Mouse (Mus musculus) hindbrain, postnatal 0 days (tissue): ENCODE data around the gene Tuba3a. TPM values are rescaled to one million over a fixed set of nuclear protein-coding genes. Genes with fewer than 3 reads are reported as not detected.

Source experiments
- ATAC-seq: fragments of 200-750 bp; cut with Nextera tagmentation; 2 replicates; pipeline ENCODE4 v1.8.0; 2017; ENCODE audit warnings: mild to moderate bottlenecking, moderate TSS enrichment, moderate library complexity
- DNase-seq: peaks from one replicate; pipeline ENCODE4 v3.0.0-alpha.2; 2015; ENCODE audit warnings: low spot score
- H3K27ac ChIP-seq: fragments of 300-500 bp; sonication (generic); 2 replicates; pipeline ENCODE4 v1.5.1; 2014; ENCODE audit warnings: mild to moderate bottlenecking
- H3K27me3 ChIP-seq: fragments of 300-500 bp; sonication (generic); 2 replicates; pipeline ENCODE4 v1.6.1; 2014; ENCODE audit warnings: low read length, mixed read lengths; ENCODE audit not compliant: insufficient read depth
- H3K36me3 ChIP-seq: fragments of 300-500 bp; sonication (generic); 2 replicates; pipeline ENCODE4 v1.6.1; 2014; ENCODE audit warnings: low read length, mixed read lengths; ENCODE audit not compliant: insufficient read depth
- H3K4me1 ChIP-seq: fragments of 300-500 bp; sonication (generic); 2 replicates; pipeline ENCODE4 v1.6.1; 2014; ENCODE audit warnings: antibody characterized with exemption, low read length, mixed read lengths; ENCODE audit not compliant: insufficient read depth
- H3K4me2 ChIP-seq: fragments of 300-500 bp; sonication (generic); 2 replicates; pipeline ENCODE4 v1.6.1; 2014; ENCODE audit warnings: low read depth, mild to moderate bottlenecking, low read length, moderate library complexity, mixed read lengths
- H3K4me3 ChIP-seq: fragments of 300-500 bp; sonication (generic); 2 replicates; pipeline ENCODE4 v1.5.1; 2014; ENCODE audit warnings: low read length
- H3K9ac ChIP-seq: fragments of 300-500 bp; sonication (generic); replicated peaks from 2 replicates; pipeline ENCODE4 v1.6.1; 2014; ENCODE audit warnings: mild to moderate bottlenecking, low read length, moderate library complexity, mixed read lengths
- H3K9me3 ChIP-seq: fragments of 300-500 bp; sonication (generic); 2 replicates; pipeline ENCODE4 v1.6.1; 2016; ENCODE audit warnings: low read length, mixed read lengths
- CTCF ChIP-seq: IDR thresholded peaks from 2 replicates; pipeline ENCODE4 v1.5.1; 2016; ENCODE audit warnings: antibody characterized with exemption, control low read depth, low read depth
- WGBS: fragments of 180-500 bp; shearing (Covaris S2); extraction: QIAGEN DNeasy Blood & Tissue Kit; methylation state at CpG from one replicate; pipeline ENCODE4 v1.1.7; 2014; 5-methylcytosine and 5-hydroxymethylcytosine counted together
- microRNA-seq, 2 experiments: library from miRNA; unstranded; fragments of <30 nt; microRNA quantifications; one replicate each; pipeline ENCODE4; 2016
- polyA plus RNA-seq: library from polyadenylated mRNA; unstranded; fragments of >200 nt; fragmentation: Nextera tagmentation; extraction: Ambion mirVana; gene quantifications from 2 replicates; pipeline ENCODE4 v1.2.1, GENCODE M21; 2015
- total RNA-seq: library from RNA; depleted of rRNA; stranded (reverse); fragments of >200 nt; gene quantifications from 2 replicates; pipeline ENCODE4 v1.2.3, GENCODE M21; 2014; rRNA removed

Gene Tuba3a
- total and polyA plus RNA-seq, 2 experiments from 2014 or later: not detected

- no peaks in the 10 kb centered on the region for H3K27me3 ChIP-seq
- DNase-seq: no peak
- H3K27ac ChIP-seq: no peak overlapping the region
- no peak overlapping the region for H3K4me3 ChIP-seq
- no peak for ATAC-seq
- TF ChIP-seq CTCF: no peak
- H3K4me2 ChIP-seq: no peak overlapping the region
- H3K9ac ChIP-seq: no peak overlapping the region
- no peaks in the 10 kb centered on the region for H3K9me3 ChIP-seq
- H3K4me1 ChIP-seq: peaks cover 10% of the 10 kb centered on the region; the same call in 1 of the 2 replicates
- WGBS: 80% methylated on average over 5 of the region's 5 CpGs
- no peaks in the 10 kb centered on the region for H3K36me3 ChIP-seq
These were observed 51.4 kb downstream of the Tuba3a start for GRCm38 (mm10) chr6:125234520-125234828.

DNA sequence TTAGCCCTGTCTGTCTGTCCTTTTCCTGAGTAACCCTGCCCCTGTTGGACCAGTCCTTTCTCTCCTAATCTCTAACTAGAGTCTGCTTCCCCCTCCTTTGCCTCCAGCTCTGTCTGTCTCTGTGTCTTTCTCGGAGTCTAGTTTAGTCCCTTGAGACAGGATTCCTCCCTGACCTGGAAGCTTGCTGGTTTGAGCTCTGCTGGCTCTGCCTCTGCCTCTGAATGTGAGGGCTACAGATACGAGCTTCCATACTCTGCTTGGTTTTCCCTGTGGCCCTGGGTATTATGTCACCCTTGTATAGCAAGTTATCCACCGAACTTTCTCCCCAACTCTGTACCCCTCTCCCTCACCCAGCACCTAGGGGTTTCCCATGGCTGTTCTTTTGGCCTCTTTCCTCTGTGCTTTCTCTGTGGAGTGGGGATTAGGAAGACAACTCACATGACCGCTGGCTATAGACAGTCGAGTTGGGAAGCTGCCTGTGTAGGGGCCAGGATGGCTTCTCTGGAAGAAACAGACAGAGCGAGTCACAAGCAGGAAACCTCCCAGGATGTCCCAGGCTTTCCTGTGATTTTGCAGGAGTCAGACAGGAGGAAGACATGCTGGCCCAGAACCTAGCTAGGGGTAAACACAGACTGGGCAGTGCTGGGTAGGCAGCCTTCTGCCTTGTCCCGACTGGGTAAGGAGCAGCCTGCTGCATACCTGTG lies 51.9 kb downstream of the Tuba3a start:
- no peak for DNase-seq
- no peaks in the 10 kb centered on the region for H3K9me3 ChIP-seq
- H3K4me2 ChIP-seq: no peak overlapping the region
- TF ChIP-seq CTCF: no peak
- H3K27ac ChIP-seq: no peak overlapping the region
- H3K4me1 ChIP-seq: peaks cover 10% of the 10 kb centered on the region; the same call in 1 of the 2 replicates
- no peak overlapping the region for H3K4me3 ChIP-seq
- WGBS: 72% methylated on average over 7 of the region's 7 CpGs
- no peak for ATAC-seq
- H3K27me3 ChIP-seq: no peaks in the 10 kb centered on the region
- no peaks in the 10 kb centered on the region for H3K36me3 ChIP-seq
- H3K9ac ChIP-seq: no peak overlapping the region

- Histone ChIP-seq H3K4me2 (peak overlapping the region; percentile 89; the same call in 1 of the 2 replicates), H3K36me3 (no peaks in the 10 kb centered on the region), H3K27me3 (no peaks in the 10 kb centered on the region), H3K9me3 (no peaks in the 10 kb centered on the region), H3K4me3 (no peak overlapping the region), H3K27ac (no peak overlapping the region), H3K9ac (no peak overlapping the region), H3K4me1 (peaks cover 10% of the 10 kb centered on the region; the same call in 1 of the 2 replicates)
- WGBS: 81% methylated on average over 6 of the region's 6 CpGs
- TF ChIP-seq CTCF: no peak
- ATAC-seq (no peak), DNase-seq (no peak)
These were observed 53.3 kb downstream of the Tuba3a start for GRCm38 (mm10) chr6:125232516-125232915.

GRCm38 (mm10) chr6:125232045-125232437 lies 53.8 kb downstream of the Tuba3a start:
- Histone ChIP-seq H3K9ac (peak overlapping the region; percentile 61), H3K4me1 (peaks cover 10% of the 10 kb centered on the region; the same call in 1 of the 2 replicates), H3K4me3 (peak overlapping the region; percentile 44), H3K27me3 (no peaks in the 10 kb centered on the region), H3K36me3 (no peaks in the 10 kb centered on the region), H3K4me2 (peak overlapping the region; percentile 89), H3K9me3 (no peaks in the 10 kb centered on the region), H3K27ac (peak overlapping the region; percentile 80)
- DNase-seq: no peak
- TF ChIP-seq CTCF: no peak
- peak; percentile 18; the same call in 1 of the 2 replicates for ATAC-seq
- WGBS: 45% methylated on average over 4 of the region's 4 CpGs

DNA sequence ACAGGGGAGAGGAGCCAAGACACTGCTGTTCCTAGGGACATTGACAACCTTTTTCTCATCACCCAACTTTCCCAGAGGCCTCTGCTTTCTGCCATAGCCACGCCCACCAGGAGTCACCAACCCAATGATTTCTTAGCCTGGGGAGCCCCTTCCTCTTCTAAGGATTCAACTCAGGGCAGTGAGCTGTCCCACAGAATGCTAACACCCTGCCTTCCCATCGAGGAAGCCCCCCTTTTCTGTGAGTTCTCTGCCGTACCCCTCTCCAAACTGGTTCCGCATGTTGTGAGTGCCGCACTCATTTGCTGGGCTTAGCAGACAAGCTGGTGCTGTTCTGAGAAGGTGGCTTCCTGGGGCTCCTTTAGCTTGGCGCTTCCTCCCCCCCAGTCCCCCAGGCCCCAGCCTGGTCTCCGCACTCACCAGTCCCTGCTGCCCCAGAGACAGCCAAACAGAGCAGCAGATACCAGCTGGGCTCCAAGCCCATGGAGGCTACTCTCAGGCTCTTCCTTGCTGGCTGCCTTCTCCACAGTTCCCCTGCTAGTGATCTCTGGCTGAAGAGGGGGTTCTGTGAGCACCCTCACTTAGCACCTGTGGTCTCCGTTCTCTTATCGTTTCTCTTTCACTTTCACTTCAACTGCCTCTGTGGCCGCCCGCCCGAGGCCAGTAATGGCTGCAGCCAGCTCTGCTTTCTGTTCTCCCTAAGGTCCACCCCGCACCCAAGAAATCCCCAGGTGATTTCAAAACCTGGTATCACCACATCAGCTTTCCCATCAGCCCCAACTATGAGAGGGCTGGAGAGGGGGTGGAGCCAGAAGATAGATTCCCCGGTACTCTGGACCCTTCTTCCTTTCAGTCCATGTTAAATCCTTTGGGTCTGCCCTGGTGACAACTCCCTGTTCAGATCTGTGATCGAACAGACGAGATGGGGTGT lies 54.5 kb downstream of the Tuba3a start, which contains the start of gene Tapbpl:
Tapbpl (minus strand) TSS at position 744 of the 928 bp plus-strand sequence.
- no peaks in the 10 kb centered on the region for H3K27me3 ChIP-seq
- peak within 1 kb of the TSS; percentile 44 for H3K4me3 ChIP-seq
- H3K4me1 ChIP-seq: peaks cover 10% of the 10 kb centered on the region; the same call in 1 of the 2 replicates
- 9% methylated on average over 16 of the region's 16 CpGs for WGBS
- ATAC-seq: peak; percentile 82
- H3K9ac ChIP-seq: peak within 1 kb of the TSS; percentile 61
- H3K4me2 ChIP-seq: peak within 1 kb of the TSS; percentile 89
- H3K9me3 ChIP-seq: no peaks in the 10 kb centered on the region
- peak within 1 kb of the TSS; percentile 80 for H3K27ac ChIP-seq
- TF ChIP-seq CTCF: no peak
- DNase-seq: peak; percentile 78
- no peaks in the 10 kb centered on the region for H3K36me3 ChIP-seq

DNA sequence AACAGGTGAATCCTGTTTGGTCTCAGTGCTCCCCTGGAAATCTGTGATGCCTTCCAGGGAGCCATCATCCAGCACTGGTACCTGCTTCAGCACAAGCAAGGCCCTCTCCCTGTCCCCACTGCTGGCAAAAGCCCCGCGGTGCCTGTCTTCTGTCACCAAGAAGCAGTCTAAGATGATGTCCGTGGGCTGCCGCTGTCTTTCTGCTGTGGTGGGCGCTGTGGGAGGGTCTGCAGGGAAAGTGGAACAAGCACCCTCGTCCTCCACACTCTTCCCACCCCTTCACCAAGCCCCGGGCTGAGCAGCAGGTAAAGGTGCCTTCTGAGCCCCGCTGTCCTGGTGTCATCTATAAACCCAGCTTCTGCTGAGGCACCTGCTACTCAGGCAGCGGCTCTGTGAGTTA lies 55.3 kb downstream of the Tuba3a start:
- no peak for DNase-seq
- TF ChIP-seq CTCF: no peak
- Histone ChIP-seq H3K4me3 (no peak overlapping the region), H3K4me2 (peak overlapping the region; percentile 89), H3K9ac (no peak overlapping the region; the same call in 1 of the 2 replicates), H3K27ac (peak overlapping the region; percentile 51; the same call in 1 of the 2 replicates), H3K27me3 (no peaks in the 10 kb centered on the region), H3K9me3 (no peaks in the 10 kb centered on the region), H3K36me3 (no peaks in the 10 kb centered on the region), H3K4me1 (peaks cover 10% of the 10 kb centered on the region; the same call in 1 of the 2 replicates)
- WGBS: 67% methylated on average over 9 of the region's 9 CpGs
- ATAC-seq: no peak

Small RNAs within 50 kb of the gene (microRNA-seq; reads per million reads assigned to microRNA genes)
- 0 reads per million in 2 experiments for gene Mir8113

Other genes starting within 250 kb of the Tuba3a start
- 60.7 and 78.3 TPM in 2 replicates for gene Ing4, start 246.3 kb downstream of the Tuba3a start, total RNA-seq
- gene Ing4, start 246.3 kb downstream of the Tuba3a start, polyA plus RNA-seq: 97.6 and 102 TPM in 2 replicates
- gene Acrbp, start 236.4 kb downstream of the Tuba3a start, total RNA-seq: 10.5 and 17.3 TPM in 2 replicates
- gene Acrbp, start 236.4 kb downstream of the Tuba3a start, polyA plus RNA-seq: 12.2 and 17.5 TPM in 2 replicates
- gene Lpar5, start 218.1 kb downstream of the Tuba3a start, total RNA-seq: 0.75 and 1.8 TPM in 2 replicates
- gene Lpar5, start 218.1 kb downstream of the Tuba3a start, polyA plus RNA-seq: 0.68 and 0.88 TPM in 2 replicates
- gene Chd4, start 190.1 kb downstream of the Tuba3a start, total RNA-seq: 101 and 106 TPM in 2 replicates
- gene Chd4, start 190.1 kb downstream of the Tuba3a start, polyA plus RNA-seq: 90.2 and 94.7 TPM in 2 replicates
- gene Nop2, start 154.1 kb downstream of the Tuba3a start, total RNA-seq: 33.9 and 34.2 TPM in 2 replicates
- gene Nop2, start 154.1 kb downstream of the Tuba3a start, polyA plus RNA-seq: 37.3 and 38.8 TPM in 2 replicates
- gene Iffo1, start 140.8 kb downstream of the Tuba3a start, total RNA-seq: 29.1 and 30.5 TPM in 2 replicates
- gene Iffo1, start 140.8 kb downstream of the Tuba3a start, polyA plus RNA-seq: 20.3 and 20.6 TPM in 2 replicates
- gene Gapdh, start 119.6 kb downstream of the Tuba3a start, total RNA-seq: 2,711 and 2,736 TPM in 2 replicates
- gene Gapdh, start 119.6 kb downstream of the Tuba3a start, polyA plus RNA-seq: 1,874 and 1,919 TPM in 2 replicates
- 47.1 and 56.3 TPM in 2 replicates for gene Ncapd2, start 94.3 kb downstream of the Tuba3a start, total RNA-seq
- gene Ncapd2, start 94.3 kb downstream of the Tuba3a start, polyA plus RNA-seq: 30.3 and 34.1 TPM in 2 replicates
- 20.6 and 40.3 TPM in 2 replicates for gene Mrpl51, start 94.2 kb downstream of the Tuba3a start, total RNA-seq
- 159 and 163 TPM in 2 replicates for gene Mrpl51, start 94.2 kb downstream of the Tuba3a start, polyA plus RNA-seq
- 74.6 and 85.3 TPM in 2 replicates for gene Vamp1, start 70.5 kb downstream of the Tuba3a start, total RNA-seq
- gene Vamp1, start 70.5 kb downstream of the Tuba3a start, polyA plus RNA-seq: 73.0 and 74.6 TPM in 2 replicates
- gene Tapbpl, start 54.2 kb downstream of the Tuba3a start, total RNA-seq: 4.5 and 7.0 TPM in 2 replicates
- 7.0 and 7.8 TPM in 2 replicates for gene Tapbpl, start 54.2 kb downstream of the Tuba3a start, polyA plus RNA-seq
- 0.79 TPM in 1 of 2 replicates, not detected in the other for gene Cd27, start 49.0 kb downstream of the Tuba3a start, total RNA-seq
- gene Cd27, start 49.0 kb downstream of the Tuba3a start, polyA plus RNA-seq: 0.29 and 0.71 TPM in 2 replicates
- gene Ltbr, start 27.8 kb upstream of the Tuba3a start, total RNA-seq: 31.6 and 34.4 TPM in 2 replicates
- gene Ltbr, start 27.8 kb upstream of the Tuba3a start, polyA plus RNA-seq: 17.5 and 18.1 TPM in 2 replicates
- gene Scnn1a, start 34.6 kb upstream of the Tuba3a start, total RNA-seq: 1.7 and 3.0 TPM in 2 replicates
- gene Scnn1a, start 34.6 kb upstream of the Tuba3a start, polyA plus RNA-seq: 1.00 and 1.2 TPM in 2 replicates
- gene Tnfrsf1a, start 63.3 kb upstream of the Tuba3a start, total RNA-seq: 12.2 and 18.0 TPM in 2 replicates
- gene Tnfrsf1a, start 63.3 kb upstream of the Tuba3a start, polyA plus RNA-seq: 15.5 and 16.3 TPM in 2 replicates
- 0.68 and 0.86 TPM in 2 replicates for gene Plekhg6, start 94.8 kb upstream of the Tuba3a start, total RNA-seq
- 0.32 and 0.74 TPM in 2 replicates for gene Plekhg6, start 94.8 kb upstream of the Tuba3a start, polyA plus RNA-seq
- 62.5 and 80.5 TPM in 2 replicates for gene Cd9, start 208.7 kb upstream of the Tuba3a start, total RNA-seq
- 158 and 183 TPM in 2 replicates for gene Cd9, start 208.7 kb upstream of the Tuba3a start, polyA plus RNA-seq